Mouse (Mus musculus) adrenal gland (tissue): ENCODE measurements at regions not wholly inside any gene's neighbourhood (a gene's known extent, or its start where the extent isn't known, plus 50 kb on each side); places are given as distances from the start of the nearest gene placed in this dataset.

ENCODE experiments used
- intact Hi-C: fragments of 180-260 bp; cut with DNase I; formaldehyde crosslinking; loops from one replicate; pipeline ENCODE4 v1.15.1; 2025

- intact Hi-C loops = no loop called here
These were observed 318.8 kb downstream of the Fam49a start for GRCm38 (mm10) chr12:12580763-12581178.

- intact Hi-C loops = no loop called here
These were observed 316.3 kb downstream of the Fam49a start for GRCm38 (mm10) chr12:12578278-12578677.

GRCm38 (mm10) chr12:12570563-12571251, 308.8 kb downstream of the Fam49a start:
- intact Hi-C loops = no loop called here

GRCm38 (mm10) chr12:12567734-12568104, 305.8 kb downstream of the Fam49a start:
- intact Hi-C loops = no loop called here

GRCm38 (mm10) chr12:12567058-12567733, 305.3 kb downstream of the Fam49a start:
- intact Hi-C loops = no loop called here

- intact Hi-C loops = no loop called here
These were observed 300.3 kb downstream of the Fam49a start for GRCm38 (mm10) chr12:12562267-12562666.

GRCm38 (mm10) chr12:12551818-12552217, 289.9 kb downstream of the Fam49a start:
- intact Hi-C loops = no loop called here

- intact Hi-C loops = no loop called here
These were observed 287.7 kb downstream of the Fam49a start for GRCm38 (mm10) chr12:12549649-12550048.

GRCm38 (mm10) chr12:12548688-12549087, 286.7 kb downstream of the Fam49a start:
- intact Hi-C loops = no loop called here

GRCm38 (mm10) chr12:12547477-12547876, 285.5 kb downstream of the Fam49a start:
- intact Hi-C loops = no loop called here

- intact Hi-C loops = no loop called here
These were observed 284.6 kb downstream of the Fam49a start for GRCm38 (mm10) chr12:12546372-12547031.

GRCm38 (mm10) chr12:12541076-12542070, 279.4 kb downstream of the Fam49a start:
- intact Hi-C loops = no loop called here

GRCm38 (mm10) chr12:12539291-12539690, 277.4 kb downstream of the Fam49a start:
- intact Hi-C loops = no loop called here

GRCm38 (mm10) chr12:12534779-12535178, 272.8 kb downstream of the Fam49a start:
- intact Hi-C loops = no loop called here

- intact Hi-C loops = no loop called here
These were observed 268.9 kb downstream of the Fam49a start for GRCm38 (mm10) chr12:12530796-12531195.

- intact Hi-C loops = no loop called here
These were observed 267.6 kb downstream of the Fam49a start for GRCm38 (mm10) chr12:12529541-12529940.

GRCm38 (mm10) chr12:12528478-12528981, 266.6 kb downstream of the Fam49a start:
- intact Hi-C loops = no loop called here

- intact Hi-C loops = no loop called here
These were observed 266.0 kb downstream of the Fam49a start for GRCm38 (mm10) chr12:12527766-12528477.

GRCm38 (mm10) chr12:12527366-12527765, 265.4 kb downstream of the Fam49a start:
- intact Hi-C loops = no loop called here

GRCm38 (mm10) chr12:12520311-12520852, 258.4 kb downstream of the Fam49a start:
- intact Hi-C loops = no loop called here
